Mouse (Mus musculus): ENCODE results near the gene Commd7.

Commd7 gene

GRCm38 (mm10) chr2:153618889-153619288 lies 13.7 kb downstream of the Commd7 start:
- no peak for DNase-seq

- DNase-seq = no peak
These were observed 14.1 kb downstream of the Commd7 start for GRCm38 (mm10) chr2:153618439-153618838.

- no peak for DNase-seq
These were observed 15.7 kb downstream of the Commd7 start for GRCm38 (mm10) chr2:153616893-153617292.

- no peak for DNase-seq
These were observed 19.8 kb downstream of the Commd7 start for GRCm38 (mm10) chr2:153612594-153613281.

- DNase-seq = no peak
These were observed 20.8 kb downstream of the Commd7 start for GRCm38 (mm10) chr2:153611743-153612142.

- no peak for DNase-seq
These were observed 21.3 kb downstream of the Commd7 start for GRCm38 (mm10) chr2:153611241-153611630.

- DNase-seq = no peak
These were observed 21.9 kb downstream of the Commd7 start for GRCm38 (mm10) chr2:153610426-153611240.

- peak; percentile 77 to 81 for DNase-seq
These were observed 23.0 kb downstream of the Commd7 start for GRCm38 (mm10) chr2:153609548-153609947.

- no peak for DNase-seq
These were observed 23.5 kb downstream of the Commd7 start for GRCm38 (mm10) chr2:153609058-153609457.

GRCm38 (mm10) chr2:153607870-153608515 lies 24.6 kb downstream of the Commd7 start:
- peak; percentile 43 to 50 for DNase-seq

- peak; percentile 60 to 63 for DNase-seq
These were observed 26.2 kb downstream of the Commd7 start for GRCm38 (mm10) chr2:153606421-153606820.

GRCm38 (mm10) chr2:153603724-153604123 lies 28.9 kb downstream of the Commd7 start:
- DNase-seq = no peak

GRCm38 (mm10) chr2:153600667-153601648 lies 31.6 kb downstream of the Commd7 start:
- no peak for DNase-seq

- DNase-seq = no peak
These were observed 32.4 kb downstream of the Commd7 start for GRCm38 (mm10) chr2:153600021-153600666.

- no peak for DNase-seq
These were observed 35.0 kb downstream of the Commd7 start for GRCm38 (mm10) chr2:153597626-153598025.

- no peak for DNase-seq
These were observed 35.6 kb downstream of the Commd7 start for GRCm38 (mm10) chr2:153597014-153597413.

- DNase-seq = no peak
These were observed 37.6 kb downstream of the Commd7 start for GRCm38 (mm10) chr2:153594998-153595397.

- DNase-seq = no peak
These were observed 39.4 kb downstream of the Commd7 start for GRCm38 (mm10) chr2:153593186-153593585.

GRCm38 (mm10) chr2:153592056-153593014 lies 40.2 kb downstream of the Commd7 start:
- no peak for DNase-seq

GRCm38 (mm10) chr2:153586515-153587174 lies 45.9 kb downstream of the Commd7 start:
- peak; percentile 87 to 88 for DNase-seq

All from B cell, adult 2 months (primary cell).